Mouse (Mus musculus): ENCODE measurements at regions not wholly inside any gene's neighbourhood (a gene's known extent, or its start where the extent isn't known, plus 50 kb on each side); places are given as distances from the start of the nearest gene placed in this dataset.

GRCm38 (mm10) chr2:9589200-9589599 lies 291.9 kb upstream of the 4930412O13Rik start:
- DNase-seq (ENCODE audit: low read depth, low spot score): no peak

- DNase-seq (ENCODE audit: low read depth, low spot score): no peak
These were observed 288.5 kb upstream of the 4930412O13Rik start for GRCm38 (mm10) chr2:9592531-9592930.

GRCm38 (mm10) chr2:9593931-9594330 lies 287.1 kb upstream of the 4930412O13Rik start:
- DNase-seq (ENCODE audit: low read depth, low spot score): no peak

- no peak for DNase-seq (ENCODE audit: low read depth, low spot score)
These were observed 285.7 kb upstream of the 4930412O13Rik start for GRCm38 (mm10) chr2:9595236-9595850.

GRCm38 (mm10) chr2:9596135-9596534 lies 284.9 kb upstream of the 4930412O13Rik start:
- DNase-seq (ENCODE audit: low read depth, low spot score): no peak

GRCm38 (mm10) chr2:9604984-9605383 lies 276.1 kb upstream of the 4930412O13Rik start:
- no peak for DNase-seq (ENCODE audit: low read depth, low spot score)

DNA sequence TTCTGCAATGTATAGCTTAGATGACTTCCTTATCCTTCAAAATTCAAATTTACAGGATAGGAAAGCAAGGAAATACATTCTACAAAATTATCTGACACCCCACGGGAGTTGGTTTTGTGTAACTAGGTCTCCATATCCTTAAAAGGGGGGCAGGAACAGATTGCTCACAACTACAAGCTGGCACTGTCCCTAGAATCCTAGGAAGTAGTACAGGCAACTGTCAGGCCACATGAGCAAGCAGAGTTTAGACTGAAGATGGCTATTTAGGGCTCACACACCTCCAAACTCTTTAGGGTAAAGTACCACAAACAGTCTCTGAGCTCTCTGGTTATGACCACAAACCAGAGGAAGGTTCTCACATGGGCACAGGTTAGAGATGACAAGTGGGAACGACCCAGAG lies 273.5 kb upstream of the 4930412O13Rik start:
- no peak for DNase-seq (ENCODE audit: low read depth, low spot score)

- no peak for DNase-seq (ENCODE audit: low read depth, low spot score)
These were observed 266.6 kb upstream of the 4930412O13Rik start for GRCm38 (mm10) chr2:9614415-9614814.

- DNase-seq (ENCODE audit: low read depth, low spot score): no peak
These were observed 264.8 kb upstream of the 4930412O13Rik start for GRCm38 (mm10) chr2:9616292-9616691.

DNA sequence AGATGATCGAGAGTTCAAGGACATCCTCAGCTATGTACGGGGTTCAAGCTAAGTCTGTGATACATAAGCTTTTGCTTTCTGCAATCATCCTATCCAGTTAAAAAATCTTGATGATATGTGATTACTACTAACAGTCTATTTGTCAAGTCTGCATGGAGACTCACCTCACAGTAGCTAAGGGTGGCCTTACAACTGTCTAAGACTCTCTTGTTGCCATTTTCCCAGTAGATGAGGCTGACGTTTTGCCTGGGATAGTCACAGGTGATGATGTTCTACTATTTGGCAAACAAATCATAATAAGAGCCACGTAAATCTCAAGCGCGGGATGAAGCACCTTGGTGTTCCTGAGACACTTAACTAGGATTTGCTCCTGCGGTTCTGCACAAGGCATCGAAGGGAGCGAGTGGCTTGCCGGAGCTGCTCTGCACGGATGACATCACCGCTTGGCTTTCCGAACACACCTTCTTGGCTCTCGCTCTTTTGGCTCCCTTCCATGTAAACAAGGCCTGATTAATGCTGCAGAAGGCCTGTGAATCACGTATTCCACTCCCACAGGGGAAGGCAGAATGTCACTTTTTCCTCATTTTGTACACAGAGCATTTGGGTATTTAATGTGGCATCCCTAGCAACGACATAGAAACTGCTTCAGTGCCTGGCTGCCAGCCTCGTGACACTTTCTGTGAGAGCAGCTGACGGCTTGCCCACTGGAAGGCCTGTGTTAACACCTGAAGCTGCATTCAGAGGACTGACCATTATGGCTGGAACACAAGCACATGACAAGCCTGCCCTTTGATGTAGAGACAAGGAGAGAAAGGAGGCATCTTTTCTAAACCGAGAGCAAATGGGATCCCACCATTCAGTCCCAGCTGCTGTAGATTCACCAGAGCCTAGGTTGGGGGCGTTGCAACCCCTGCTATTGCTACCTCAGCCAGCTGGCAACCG lies 260.5 kb upstream of the 4930412O13Rik start:
- no peak for DNase-seq (ENCODE audit: low read depth, low spot score)

DNA sequence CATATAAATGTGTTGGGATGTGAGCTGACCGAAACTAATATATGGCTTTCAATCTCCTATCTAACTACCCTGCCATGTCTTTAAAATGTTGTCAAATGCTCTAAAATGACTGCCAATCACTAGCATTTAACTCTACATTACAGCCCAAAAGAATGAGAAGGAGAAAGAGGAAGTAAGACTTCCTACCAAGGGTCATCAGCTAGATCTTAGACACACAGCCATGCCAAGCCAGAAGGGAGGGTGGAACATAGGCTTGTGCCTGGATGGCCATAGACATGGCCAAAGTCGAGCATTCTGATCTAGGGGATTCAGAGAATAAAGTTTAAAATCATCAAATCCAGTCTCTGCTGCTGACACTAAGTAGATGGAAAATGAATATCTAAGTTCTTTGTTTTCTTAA lies 257.4 kb upstream of the 4930412O13Rik start:
- no peak for DNase-seq (ENCODE audit: low read depth, low spot score)

DNA sequence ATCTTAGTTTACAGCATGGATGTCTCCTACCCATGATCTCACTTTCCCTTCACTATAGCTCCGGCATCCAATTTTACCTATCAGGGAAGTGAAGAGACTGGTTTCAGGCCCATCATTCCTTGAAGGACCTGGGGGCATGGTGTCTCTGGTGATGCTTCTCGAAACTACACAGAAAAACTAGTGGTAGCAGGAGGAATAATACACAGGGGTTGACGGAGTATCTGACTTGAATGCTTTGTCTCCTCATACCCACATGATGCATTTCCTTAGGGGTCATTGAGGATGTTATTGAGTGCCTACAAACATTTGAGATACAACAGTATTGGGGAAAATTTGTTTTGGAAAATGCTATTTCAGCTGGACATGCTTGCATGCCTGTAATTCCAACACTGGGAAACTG lies 253.0 kb upstream of the 4930412O13Rik start:
- DNase-seq (ENCODE audit: low read depth, low spot score): no peak

GRCm38 (mm10) chr2:9632719-9633446 lies 248.2 kb upstream of the 4930412O13Rik start:
- no peak for DNase-seq (ENCODE audit: low read depth, low spot score)

DNA sequence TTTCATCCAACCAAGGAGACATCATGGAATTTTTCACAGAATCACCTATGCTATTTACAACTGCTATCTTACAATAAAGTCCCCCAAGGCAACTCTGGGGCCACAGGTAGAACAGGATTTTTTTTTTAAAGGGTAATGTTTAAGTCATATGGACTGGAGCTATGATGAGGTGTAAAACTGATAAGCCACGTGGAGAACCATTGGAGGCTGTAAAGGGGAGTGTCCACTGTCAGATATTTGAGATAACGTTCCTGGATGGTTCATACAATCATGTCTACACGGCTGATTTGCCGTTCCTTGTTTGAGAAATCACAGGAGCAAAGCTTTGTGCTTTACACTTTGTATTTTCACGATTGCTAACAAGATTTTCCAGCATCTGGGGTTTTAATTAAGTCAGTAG lies 241.8 kb upstream of the 4930412O13Rik start:
- DNase-seq (ENCODE audit: low read depth, low spot score): no peak

- DNase-seq (ENCODE audit: low read depth, low spot score): no peak
These were observed 239.4 kb upstream of the 4930412O13Rik start for GRCm38 (mm10) chr2:9641629-9642028.

DNA sequence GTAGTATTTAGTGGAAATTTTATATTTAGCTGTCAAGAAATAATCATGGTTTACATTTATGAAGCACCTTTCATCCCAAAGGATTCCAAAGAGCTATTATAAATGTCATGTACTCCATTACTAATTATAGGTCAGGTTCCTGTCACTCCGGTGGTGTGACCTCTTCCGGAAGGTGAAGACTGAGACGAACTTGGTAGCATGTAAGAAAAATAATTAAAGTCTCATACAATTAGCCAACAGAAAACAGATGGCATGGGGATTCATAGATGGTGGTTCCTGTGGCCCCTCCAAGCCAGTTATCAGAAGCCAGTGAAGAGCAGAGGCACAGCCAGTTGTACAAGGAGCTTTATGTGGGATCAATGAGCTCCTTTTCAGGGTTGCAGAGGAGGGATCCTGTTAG lies 238.6 kb upstream of the 4930412O13Rik start:
- no peak for DNase-seq (ENCODE audit: low read depth, low spot score)

- no peak for DNase-seq (ENCODE audit: low read depth, low spot score)
These were observed 234.6 kb upstream of the 4930412O13Rik start for GRCm38 (mm10) chr2:9646466-9646865.

DNA sequence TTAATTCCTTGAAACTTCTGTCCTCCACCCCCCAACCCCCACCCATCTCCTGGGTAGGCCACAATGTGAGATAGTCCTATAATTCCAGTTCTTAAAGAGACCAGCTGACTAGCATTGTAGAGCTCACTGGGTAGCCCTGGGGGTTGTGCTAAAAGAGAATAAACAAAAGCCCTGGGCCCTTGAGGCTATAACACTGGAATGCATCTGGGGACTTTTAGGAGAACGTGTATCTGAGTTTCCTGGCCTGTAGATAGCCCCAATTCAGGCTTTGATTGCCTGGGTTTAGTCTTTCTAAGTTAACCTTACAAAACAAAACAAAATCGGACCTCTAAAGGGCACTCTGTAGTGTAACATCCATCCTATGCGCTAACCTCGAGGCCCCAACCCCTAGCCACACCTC lies 234.1 kb upstream of the 4930412O13Rik start:
- peak; percentile 64 for DNase-seq (ENCODE audit: low read depth, low spot score)

GRCm38 (mm10) chr2:9650082-9650481 lies 231.0 kb upstream of the 4930412O13Rik start:
- DNase-seq (ENCODE audit: low read depth, low spot score): no peak

DNA sequence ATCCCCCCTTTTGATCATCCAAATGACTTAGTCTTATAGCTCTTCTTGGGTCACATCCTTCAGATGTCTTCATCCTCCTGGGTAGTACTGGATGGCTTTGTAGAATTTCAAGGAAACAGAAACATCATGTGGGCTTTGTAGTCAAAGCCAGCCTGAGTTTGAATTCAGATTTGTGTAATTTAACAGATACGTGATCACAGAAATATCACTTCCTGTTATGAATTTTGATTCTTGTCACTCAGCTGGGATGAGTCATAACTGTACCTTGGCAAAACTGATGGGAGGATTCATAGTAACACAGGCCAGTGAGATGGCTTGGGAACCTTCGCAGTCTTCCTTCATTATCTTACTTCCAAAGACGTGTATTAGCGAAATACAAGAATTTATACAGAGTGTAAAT lies 222.2 kb upstream of the 4930412O13Rik start:
- no peak for DNase-seq (ENCODE audit: low read depth, low spot score)

GRCm38 (mm10) chr2:9669621-9670020 lies 211.4 kb upstream of the 4930412O13Rik start:
- peak; percentile 83 for DNase-seq (ENCODE audit: low read depth, low spot score)

DNA sequence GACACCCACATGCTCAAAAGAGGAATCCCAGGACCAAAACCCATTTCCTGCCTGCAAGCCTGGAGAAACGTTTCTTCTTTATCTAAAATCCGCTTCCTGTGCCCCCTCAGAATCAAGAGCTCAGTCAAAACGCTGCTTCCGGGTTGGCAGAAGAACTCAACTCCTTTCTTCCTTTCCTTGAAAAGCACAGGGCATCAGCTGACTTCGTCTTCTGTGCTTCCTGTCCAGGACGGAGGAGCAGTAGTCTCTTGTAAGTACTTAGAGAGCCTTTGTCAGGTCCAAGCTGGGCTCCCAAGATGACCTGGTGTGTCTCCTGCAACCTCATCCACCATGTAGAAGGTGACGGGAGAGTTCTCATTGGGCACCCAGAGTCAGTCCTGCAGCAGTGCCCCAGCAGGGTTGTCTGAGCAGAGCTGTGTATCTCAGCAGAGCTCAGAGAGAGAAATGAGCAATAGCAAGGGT lies 199.3 kb upstream of the 4930412O13Rik start:
- DNase-seq (ENCODE audit: low read depth, low spot score): no peak
